In genomic region chr16:89773657-89774552, GRCm38 (mm10) we compare ENCODE assay signal across 7 mouse cellular contexts.
DNase-seq lines count a peak whose midpoint lies in the region; ATAC-seq lines count a peak whose summit lies in the region.

No protein-coding gene starts in this region.

- DNase-seq in adrenal gland, adult 8-10 months = peak; percentile 73
- peak; percentile 80 for DNase-seq in embryo, embryonic 11.5 days (ENCODE audit: low read depth, low spot score)
- peak; percentile 96 for DNase-seq in heart, adult 11 months
- DNase-seq in kidney, adult 18-20 months = peak; percentile 83
- peak; percentile 94 for DNase-seq in limb, embryonic 11.5 days (ENCODE audit: low spot score)
- DNase-seq in midbrain, embryonic 14.5 days = peak; percentile 96
- peak; percentile 30 to 68 for DNase-seq in spleen, adult 18-20 months

- no peak overlapping the region for H3K27ac ChIP-seq in limb, embryonic 11.5 days (replicated peaks; ENCODE audit: low read depth, low read length)
- H3K27ac ChIP-seq in midbrain, embryonic 14.5 days (replicated peaks; ENCODE audit: low read depth, low read length) = no peak overlapping the region; the same call in 1 of the 2 replicates

- H3K27me3 ChIP-seq in limb, embryonic 11.5 days (ENCODE audit: control insufficient read depth, insufficient read depth, low read length) = no peaks in the 10 kb centered on the region
- H3K27me3 ChIP-seq in midbrain, embryonic 14.5 days (ENCODE audit: control insufficient read depth, insufficient read depth, low read length) = no peaks in the 10 kb centered on the region

- 13% methylated on average over 30 of the region's 30 CpGs for WGBS in limb, embryonic 11.5 days
- WGBS in midbrain, embryonic 14.5 days = 11% methylated on average over 30 of the region's 30 CpGs

- H3K9me3 ChIP-seq in limb, embryonic 11.5 days (ENCODE audit: control insufficient read depth, low read length) = peaks cover 10% of the 10 kb centered on the region; the same call in 1 of the 2 replicates
- peaks cover 12% of the 10 kb centered on the region for H3K9me3 ChIP-seq in midbrain, embryonic 14.5 days (ENCODE audit: control insufficient read depth, low read length)

- peak overlapping the region; percentile 34; the same call in 1 of the 2 replicates for H3K9ac ChIP-seq in limb, embryonic 11.5 days (ENCODE audit: low read length)
- peak overlapping the region; percentile 45 for H3K9ac ChIP-seq in midbrain, embryonic 14.5 days (replicated peaks; ENCODE audit: low read length)

- H3K4me3 ChIP-seq in limb, embryonic 11.5 days (ENCODE audit: low read depth, low read length) = peak overlapping the region; percentile 32
- peak overlapping the region; percentile 26 for H3K4me3 ChIP-seq in midbrain, embryonic 14.5 days (replicated peaks; ENCODE audit: low read depth, low read length)

- ATAC-seq in limb, embryonic 11.5 days (ENCODE audit: insufficient number of reproducible peaks, low FRiP score, low TSS enrichment, low read depth) = peak; percentile 80
- ATAC-seq in midbrain, embryonic 14.5 days (ENCODE audit: low FRiP score, low TSS enrichment) = peak; percentile 83

- H3K4me1 ChIP-seq in limb, embryonic 11.5 days (ENCODE audit: control insufficient read depth, insufficient read depth, low read length) = no peaks in the 10 kb centered on the region
- H3K4me1 ChIP-seq in midbrain, embryonic 14.5 days (ENCODE audit: control insufficient read depth, insufficient read depth, low read length) = no peaks in the 10 kb centered on the region

- peak overlapping the region; percentile 75 for H3K4me2 ChIP-seq in limb, embryonic 11.5 days (ENCODE audit: low read depth, severe bottlenecking)
- peak overlapping the region; percentile 67 for H3K4me2 ChIP-seq in midbrain, embryonic 14.5 days (ENCODE audit: low read length)

- no peaks in the 10 kb centered on the region for H3K36me3 ChIP-seq in limb, embryonic 11.5 days (ENCODE audit: control insufficient read depth, insufficient read depth, low read length)
- H3K36me3 ChIP-seq in midbrain, embryonic 14.5 days (ENCODE audit: control insufficient read depth, insufficient read depth, low read length) = no peaks in the 10 kb centered on the region
